ENCODE assay signal across 8 mouse cellular contexts in genomic region chr7:141392552-141393222, GRCm38 (mm10). TPM values are rescaled to one million over a fixed set of nuclear protein-coding genes. Genes with fewer than 3 reads are reported as not detected.
A peak's percentile ranks its signal among the peaks of the same experiment; 100 is the strongest.
DNase-seq lines count a peak whose midpoint lies in the region; ATAC-seq and TF ChIP-seq lines count a peak whose summit lies in the region.

No protein-coding gene starts in this region.

- H3K4me3 ChIP-seq in embryonic facial prominence, embryonic 15.5 days (replicated peaks): peak overlapping the region; percentile 88
- H3K4me3 ChIP-seq in limb, embryonic 11.5 days (ENCODE audit: low read depth, low read length): peak overlapping the region; percentile 63
- H3K4me3 ChIP-seq in myocyte: peak overlapping the region; percentile 80

- no peaks in the 10 kb centered on the region for H3K27me3 ChIP-seq in embryonic facial prominence, embryonic 15.5 days
- no peaks in the 10 kb centered on the region for H3K27me3 ChIP-seq in limb, embryonic 11.5 days (ENCODE audit: control insufficient read depth, insufficient read depth, low read length)
- H3K27me3 ChIP-seq in myocyte (ENCODE audit: control insufficient read depth, insufficient read depth, insufficient read length): no peaks in the 10 kb centered on the region

- 31% methylated on average over 9 of the region's 9 CpGs for WGBS in embryonic facial prominence, embryonic 15.5 days
- WGBS in limb, embryonic 11.5 days: 38% methylated on average over 9 of the region's 9 CpGs

- H3K4me2 ChIP-seq in embryonic facial prominence, embryonic 15.5 days (replicated peaks): peak overlapping the region; percentile 94
- H3K4me2 ChIP-seq in limb, embryonic 11.5 days (ENCODE audit: low read depth, severe bottlenecking): peak overlapping the region; percentile 96
- peak overlapping the region; percentile 99 for H3K4me2 ChIP-seq in myocyte (ENCODE audit: low read depth)

- no peaks in the 10 kb centered on the region for H3K9me3 ChIP-seq in embryonic facial prominence, embryonic 15.5 days (replicated peaks)
- H3K9me3 ChIP-seq in limb, embryonic 11.5 days (ENCODE audit: control insufficient read depth, low read length): no peaks in the 10 kb centered on the region

- H3K4me1 ChIP-seq in embryonic facial prominence, embryonic 15.5 days: peaks cover 12% of the 10 kb centered on the region
- H3K4me1 ChIP-seq in limb, embryonic 11.5 days (ENCODE audit: control insufficient read depth, insufficient read depth, low read length): peaks cover 9% of the 10 kb centered on the region; the same call in 1 of the 2 replicates

- H3ac ChIP-seq in myocyte (ENCODE audit: control insufficient read depth, insufficient read length): no peak overlapping the region

- H3K27ac ChIP-seq in embryonic facial prominence, embryonic 15.5 days (replicated peaks): peak overlapping the region; percentile 75
- H3K27ac ChIP-seq in limb, embryonic 11.5 days (replicated peaks; ENCODE audit: low read depth, low read length): 0 out of 2 replicates have a peak overlapping the region, but pooled peaks have one; percentile 30

- peaks cover 14% of the 10 kb centered on the region for H3K36me3 ChIP-seq in embryonic facial prominence, embryonic 15.5 days
- peaks cover 2% of the 10 kb centered on the region for H3K36me3 ChIP-seq in limb, embryonic 11.5 days (ENCODE audit: control insufficient read depth, insufficient read depth, low read length)
- H3K36me3 ChIP-seq in myocyte (ENCODE audit: control insufficient read depth, insufficient read depth): peaks cover 7% of the 10 kb centered on the region

- H3K79me2 ChIP-seq in myocyte (ENCODE audit: control insufficient read depth, insufficient read depth): peaks cover 33% of the 10 kb centered on the region

- ATAC-seq in embryonic facial prominence, embryonic 15.5 days (ENCODE audit: insufficient number of reproducible peaks, low FRiP score, low TSS enrichment, low read depth): no peak
- no peak; the same call in 1 of the 2 replicates for ATAC-seq in limb, embryonic 11.5 days (ENCODE audit: insufficient number of reproducible peaks, low FRiP score, low TSS enrichment, low read depth)
- no peak for ATAC-seq in activated CD4-positive, CD25-positive, alpha-beta regulatory T cell, adult 4 months

- DNase-seq in spleen, adult 12 weeks (ENCODE audit: low spot score): peak; percentile 42
- DNase-seq in spleen, adult 18-20 months: no peak
- DNase-seq in limb, embryonic 11.5 days (ENCODE audit: low spot score): no peak
- no peak for DNase-seq in frontal cortex, postnatal 36 days (ENCODE audit: low spot score in 2 of 2)
- no peak for DNase-seq in cerebellum, adult 9-11 months

- no peak for TF ChIP-seq POLR2A in myocyte (IDR thresholded peaks at IDR 0.05; ENCODE audit: insufficient read length, low read depth)

- H3K9ac ChIP-seq in embryonic facial prominence, embryonic 15.5 days: peak overlapping the region; percentile 68
- H3K9ac ChIP-seq in limb, embryonic 11.5 days (ENCODE audit: low read length): peak overlapping the region; percentile 54

TF ChIP-seq in myocyte, 11 proteins besides CTCF, POLR2A, EP300 and RAD21:
- TF ChIP-seq TCF12 (IDR thresholded peaks at IDR 0.05; ENCODE audit: insufficient read depth, poor library complexity, severe bottlenecking) (no peak), MYOG (IDR thresholded peaks at IDR 0.05; ENCODE audit: control insufficient read depth in 1 of 3, insufficient read depth in 1 of 3, insufficient read length in 2 of 3, low read depth in 2 of 3) (peak in 1 of 3 experiments; percentile 7)

RNA-seq across cellular contexts. Expression of gene Taldo1, which starts 0.7 kb away (rescaled TPM):
- 278 and 280 TPM in 2 replicates for polyA plus RNA-seq in embryonic facial prominence, embryonic 15.5 days (2015; fragmentation: Nextera tagmentation; extraction: Ambion mirVana)
- 306 and 317 TPM in 2 replicates for polyA plus RNA-seq in limb, embryonic 11.5 days (2014; fragmentation: Nextera tagmentation; extraction: Ambion mirVana)
- 259 TPM for polyA plus RNA-seq in myocyte (2012; fragmentation: generic; extraction: Trizol)
- 100 to 1,000 TPM; 422 to 471 TPM for polyA plus RNA-seq in activated CD4-positive, CD25-positive, alpha-beta regulatory T cell, adult 4 months (2017; shearing (Covaris generic))

RNA-seq across cellular contexts. Expression of gene Gatd1, which starts 21.2 kb away (rescaled TPM):
- polyA plus RNA-seq in embryonic facial prominence, embryonic 15.5 days (2015; fragmentation: Nextera tagmentation; extraction: Ambion mirVana): 63.8 and 67.6 TPM in 2 replicates
- polyA plus RNA-seq in limb, embryonic 11.5 days (2014; fragmentation: Nextera tagmentation; extraction: Ambion mirVana): 52.2 TPM in 2 replicates
- 16.3 TPM for polyA plus RNA-seq in myocyte (2012; fragmentation: generic; extraction: Trizol)
- polyA plus RNA-seq in activated CD4-positive, CD25-positive, alpha-beta regulatory T cell, adult 4 months (2017; shearing (Covaris generic)): 10 to 100 TPM; 82.1 to 97.0 TPM

RNA-seq across cellular contexts. Expression of gene Cend1, which starts 36.6 kb away (rescaled TPM):
- polyA plus RNA-seq in embryonic facial prominence, embryonic 15.5 days (2015; fragmentation: Nextera tagmentation; extraction: Ambion mirVana): 3.1 and 5.3 TPM in 2 replicates
- polyA plus RNA-seq in limb, embryonic 11.5 days (2014; fragmentation: Nextera tagmentation; extraction: Ambion mirVana): 2.7 and 3.2 TPM in 2 replicates
- polyA plus RNA-seq in myocyte (2012; fragmentation: generic; extraction: Trizol): 0.25 TPM
- not detected for polyA plus RNA-seq in activated CD4-positive, CD25-positive, alpha-beta regulatory T cell, adult 4 months (2017; shearing (Covaris generic))

RNA-seq across cellular contexts. Expression of gene Slc25a22, which starts 45.0 kb away (rescaled TPM):
- 29.3 and 30.9 TPM in 2 replicates for polyA plus RNA-seq in embryonic facial prominence, embryonic 15.5 days (2015; fragmentation: Nextera tagmentation; extraction: Ambion mirVana)
- 34.8 and 37.1 TPM in 2 replicates for polyA plus RNA-seq in limb, embryonic 11.5 days (2014; fragmentation: Nextera tagmentation; extraction: Ambion mirVana)
- 8.8 TPM for polyA plus RNA-seq in myocyte (2012; fragmentation: generic; extraction: Trizol)
- polyA plus RNA-seq in activated CD4-positive, CD25-positive, alpha-beta regulatory T cell, adult 4 months (2017; shearing (Covaris generic)): 10 to 100 TPM; 26.8 to 51.1 TPM

RNA-seq across cellular contexts. Expression of gene Pidd1, which starts 51.1 kb away (rescaled TPM):
- polyA plus RNA-seq in embryonic facial prominence, embryonic 15.5 days (2015; fragmentation: Nextera tagmentation; extraction: Ambion mirVana): 13.5 and 14.7 TPM in 2 replicates
- 15.7 and 18.3 TPM in 2 replicates for polyA plus RNA-seq in limb, embryonic 11.5 days (2014; fragmentation: Nextera tagmentation; extraction: Ambion mirVana)
- 1.9 TPM for polyA plus RNA-seq in myocyte (2012; fragmentation: generic; extraction: Trizol)
- polyA plus RNA-seq in activated CD4-positive, CD25-positive, alpha-beta regulatory T cell, adult 4 months (2017; shearing (Covaris generic)): 10 to 100 TPM in 1 of 2 experiments, 1 to 10 TPM in 1; 5.3 to 12.7 TPM
